Mouse (Mus musculus): ENCODE measurements at regions not wholly inside any gene's neighbourhood (a gene's known extent, or its start where the extent isn't known, plus 50 kb on each side); places are given as distances from the start of the nearest gene placed in this dataset.

- Histone ChIP-seq H3K4me3 (ENCODE audit: insufficient read depth, low read depth, low read length) (no peak overlapping the region), H3K27me3 (replicated peaks; ENCODE audit: control insufficient read depth, insufficient read depth, low read length) (no peaks in the 10 kb centered on the region), H3K27ac (ENCODE audit: insufficient read depth, low read depth, low read length) (no peak overlapping the region), H3K36me3 (ENCODE audit: control insufficient read depth, insufficient read depth, low read length) (no peaks in the 10 kb centered on the region), H3K4me1 (ENCODE audit: control insufficient read depth, insufficient read depth, low read length) (no peaks in the 10 kb centered on the region)
- no peak for TF ChIP-seq POLR2A (IDR thresholded peaks at IDR 0.05; ENCODE audit: low read depth, low read length)
- no peak for TF ChIP-seq CTCF (conservative IDR thresholded peaks at IDR 0.05; ENCODE audit: insufficient read depth, insufficient read length, low read depth, low read length)
- DNase-seq, result no peak
- 53% methylated on average over 2 of the region's 2 CpGs for WGBS
These were observed 874.7 kb downstream of the Fam19a2 start for GRCm38 (mm10) chr10:124138456-124138855.

- DNase-seq, result no peak
- Histone ChIP-seq H3K27me3 (replicated peaks; ENCODE audit: control insufficient read depth, insufficient read depth, low read length) (no peaks in the 10 kb centered on the region), H3K4me1 (ENCODE audit: control insufficient read depth, insufficient read depth, low read length) (no peaks in the 10 kb centered on the region), H3K27ac (ENCODE audit: insufficient read depth, low read depth, low read length) (no peak overlapping the region), H3K4me3 (ENCODE audit: insufficient read depth, low read depth, low read length) (no peak overlapping the region), H3K36me3 (ENCODE audit: control insufficient read depth, insufficient read depth, low read length) (no peaks in the 10 kb centered on the region)
- WGBS, result 59% methylated on average over 1 of the region's 1 CpGs
- TF ChIP-seq CTCF (conservative IDR thresholded peaks at IDR 0.05; ENCODE audit: insufficient read depth, insufficient read length, low read depth, low read length), result no peak
- TF ChIP-seq POLR2A (IDR thresholded peaks at IDR 0.05; ENCODE audit: low read depth, low read length), result no peak
These were observed 878.5 kb downstream of the Fam19a2 start for GRCm38 (mm10) chr10:124142336-124142735.

GRCm38 (mm10) chr10:124146751-124147469 is 883.1 kb downstream of the Fam19a2 start:
- WGBS, result 44% methylated on average over 9 of the region's 9 CpGs
- no peak for TF ChIP-seq POLR2A (IDR thresholded peaks at IDR 0.05; ENCODE audit: low read depth, low read length)
- TF ChIP-seq CTCF (conservative IDR thresholded peaks at IDR 0.05; ENCODE audit: insufficient read depth, insufficient read length, low read depth, low read length), result no peak
- H3K4me3 ChIP-seq (ENCODE audit: insufficient read depth, low read depth, low read length), result no peak overlapping the region
- no peak overlapping the region for H3K27ac ChIP-seq (ENCODE audit: insufficient read depth, low read depth, low read length)
- no peaks in the 10 kb centered on the region for H3K4me1 ChIP-seq (ENCODE audit: control insufficient read depth, insufficient read depth, low read length)
- no peaks in the 10 kb centered on the region for H3K36me3 ChIP-seq (ENCODE audit: control insufficient read depth, insufficient read depth, low read length)
- no peak for DNase-seq
- no peaks in the 10 kb centered on the region for H3K27me3 ChIP-seq (replicated peaks; ENCODE audit: control insufficient read depth, insufficient read depth, low read length)

- H3K36me3 ChIP-seq (ENCODE audit: control insufficient read depth, insufficient read depth, low read length), result no peaks in the 10 kb centered on the region
- no peaks in the 10 kb centered on the region for H3K4me1 ChIP-seq (ENCODE audit: control insufficient read depth, insufficient read depth, low read length)
- H3K4me3 ChIP-seq (ENCODE audit: insufficient read depth, low read depth, low read length), result no peak overlapping the region
- H3K27ac ChIP-seq (ENCODE audit: insufficient read depth, low read depth, low read length), result no peak overlapping the region
- no peaks in the 10 kb centered on the region for H3K27me3 ChIP-seq (replicated peaks; ENCODE audit: control insufficient read depth, insufficient read depth, low read length)
- no peak for DNase-seq
- WGBS, result 52% methylated on average over 7 of the region's 7 CpGs
- no peak for TF ChIP-seq POLR2A (IDR thresholded peaks at IDR 0.05; ENCODE audit: low read depth, low read length)
- no peak for TF ChIP-seq CTCF (conservative IDR thresholded peaks at IDR 0.05; ENCODE audit: insufficient read depth, insufficient read length, low read depth, low read length)
These were observed 899.6 kb downstream of the Fam19a2 start for GRCm38 (mm10) chr10:124163441-124163840.

DNA sequence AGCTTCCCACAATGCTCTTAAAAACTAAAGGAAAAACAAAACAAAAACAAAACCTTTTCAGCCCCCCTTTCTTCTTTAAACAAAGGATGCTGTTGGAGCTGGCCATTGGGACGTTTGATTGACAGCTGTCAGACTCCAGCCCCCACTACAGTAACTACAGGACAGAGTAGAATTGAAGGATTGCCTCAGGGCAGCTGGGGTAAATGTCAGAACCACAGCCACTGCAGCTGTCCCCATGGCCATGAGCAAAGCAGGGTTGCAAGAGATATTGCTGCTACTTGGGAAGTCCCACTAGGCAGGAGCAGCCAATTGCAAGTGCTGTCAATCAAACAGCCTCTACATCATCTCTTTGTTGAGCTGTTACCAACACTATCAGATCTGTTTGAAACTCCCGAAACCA is 911.8 kb downstream of the Fam19a2 start:
- Histone ChIP-seq H3K4me1 (ENCODE audit: control insufficient read depth, insufficient read depth, low read length) (no peaks in the 10 kb centered on the region), H3K27me3 (replicated peaks; ENCODE audit: control insufficient read depth, insufficient read depth, low read length) (no peaks in the 10 kb centered on the region), H3K36me3 (ENCODE audit: control insufficient read depth, insufficient read depth, low read length) (no peaks in the 10 kb centered on the region), H3K4me3 (ENCODE audit: insufficient read depth, low read depth, low read length) (no peak overlapping the region), H3K27ac (ENCODE audit: insufficient read depth, low read depth, low read length) (no peak overlapping the region)
- TF ChIP-seq POLR2A (IDR thresholded peaks at IDR 0.05; ENCODE audit: low read depth, low read length), result no peak
- no peak for TF ChIP-seq CTCF (conservative IDR thresholded peaks at IDR 0.05; ENCODE audit: insufficient read depth, insufficient read length, low read depth, low read length)
- no peak for DNase-seq
- 69% methylated on average over 2 of the region's 2 CpGs for WGBS

DNA sequence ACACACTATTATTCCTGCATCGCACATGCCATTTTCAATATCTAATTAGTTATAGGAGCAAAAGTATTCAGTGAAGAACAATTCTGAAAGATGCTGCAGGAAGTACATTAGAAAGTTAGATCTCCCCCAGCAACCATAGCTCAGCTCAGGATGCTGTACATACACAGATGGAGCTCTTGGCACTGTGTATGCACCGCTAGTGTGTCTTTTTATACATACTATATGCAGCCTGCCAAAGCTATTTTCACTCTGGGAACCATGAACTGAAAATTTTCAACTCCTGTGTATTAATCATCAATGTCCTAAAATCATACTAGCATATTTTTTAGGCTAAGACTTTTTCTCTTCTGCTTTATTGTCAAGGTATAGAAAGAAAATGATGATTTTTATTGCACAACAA is 944.5 kb downstream of the Fam19a2 start:
- H3K4me3 ChIP-seq (ENCODE audit: insufficient read depth, low read depth, low read length), result no peak overlapping the region
- no peaks in the 10 kb centered on the region for H3K36me3 ChIP-seq (ENCODE audit: control insufficient read depth, insufficient read depth, low read length)
- no peaks in the 10 kb centered on the region for H3K27me3 ChIP-seq (replicated peaks; ENCODE audit: control insufficient read depth, insufficient read depth, low read length)
- 92% methylated on average over 2 of the region's 2 CpGs for WGBS
- no peak overlapping the region for H3K27ac ChIP-seq (ENCODE audit: insufficient read depth, low read depth, low read length)
- no peak for DNase-seq
- H3K4me1 ChIP-seq (ENCODE audit: control insufficient read depth, insufficient read depth, low read length), result no peaks in the 10 kb centered on the region
- TF ChIP-seq CTCF (conservative IDR thresholded peaks at IDR 0.05; ENCODE audit: insufficient read depth, insufficient read length, low read depth, low read length) (no peak), POLR2A (IDR thresholded peaks at IDR 0.05; ENCODE audit: low read depth, low read length) (no peak)

DNA sequence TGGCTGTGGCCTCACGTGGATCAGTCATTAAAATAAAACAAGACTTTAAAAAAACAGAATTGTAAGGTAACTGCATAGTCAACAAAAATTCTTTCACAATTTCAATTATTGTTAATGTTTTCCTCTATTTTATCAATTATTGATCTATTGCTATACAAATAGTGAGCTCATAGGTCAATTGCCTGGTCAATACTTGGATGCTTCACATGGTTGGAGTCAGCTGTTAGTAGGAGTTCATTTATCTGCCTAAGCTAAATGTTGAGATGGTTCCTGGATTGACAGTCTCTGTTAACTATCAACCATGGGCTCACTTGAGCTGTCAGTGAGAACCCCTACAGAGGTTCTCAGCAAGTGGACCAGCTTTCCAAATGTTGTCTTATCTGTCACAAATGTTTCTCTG is 955.7 kb downstream of the Fam19a2 start:
- Histone ChIP-seq H3K27ac (ENCODE audit: insufficient read depth, low read depth, low read length) (no peak overlapping the region), H3K36me3 (ENCODE audit: control insufficient read depth, insufficient read depth, low read length) (no peaks in the 10 kb centered on the region), H3K27me3 (replicated peaks; ENCODE audit: control insufficient read depth, insufficient read depth, low read length) (no peaks in the 10 kb centered on the region), H3K4me3 (ENCODE audit: insufficient read depth, low read depth, low read length) (no peak overlapping the region), H3K4me1 (ENCODE audit: control insufficient read depth, insufficient read depth, low read length) (no peaks in the 10 kb centered on the region)
- 82% methylated on average over 1 of the region's 1 CpGs for WGBS
- no peak for TF ChIP-seq CTCF (conservative IDR thresholded peaks at IDR 0.05; ENCODE audit: insufficient read depth, insufficient read length, low read depth, low read length)
- no peak for TF ChIP-seq POLR2A (IDR thresholded peaks at IDR 0.05; ENCODE audit: low read depth, low read length)
- no peak for DNase-seq
